Mouse (Mus musculus) stomach, embryonic 16.5 days (tissue): ENCODE measurements at regions not wholly inside any gene's neighbourhood (a gene's known extent, or its start where the extent isn't known, plus 50 kb on each side); places are given as distances from the start of the nearest gene placed in this dataset.
A peak's percentile ranks its signal among the peaks of the same experiment; 100 is the strongest.
"Not testable (repeated sequence)": the region's sequence is repeated elsewhere in the genome, so short reads cannot be mapped to it uniquely, and the experiment has no call there.

Experiments used
- ATAC-seq: fragments of 200-750 bp; cut with Nextera tagmentation; 2 replicates; pipeline ENCODE4 v1.8.0; 2017; ENCODE audit warnings: moderate number of reproducible peaks, moderate TSS enrichment; ENCODE audit not compliant: insufficient read depth, low FRiP score
- H3K27ac ChIP-seq: fragments of 300-500 bp; sonication (generic); 2 replicates; pipeline ENCODE4 v1.5.1; 2014; ENCODE audit warnings: low read length
- H3K27me3 ChIP-seq: fragments of 300-500 bp; sonication (generic); 2 replicates; pipeline ENCODE4 v1.6.1; 2014; ENCODE audit warnings: low read length, control low read depth, mixed read lengths; ENCODE audit not compliant: control insufficient read depth, insufficient read depth
- H3K36me3 ChIP-seq: fragments of 300-500 bp; sonication (generic); 2 replicates; pipeline ENCODE4 v1.6.1; 2014; ENCODE audit warnings: low read length; ENCODE audit not compliant: control insufficient read depth, insufficient read depth
- H3K4me1 ChIP-seq: fragments of 300-500 bp; sonication (generic); 2 replicates; pipeline ENCODE4 v1.6.1; 2014; ENCODE audit warnings: low read length, control low read depth, mixed read lengths; ENCODE audit not compliant: control insufficient read depth, insufficient read depth
- H3K4me2 ChIP-seq: fragments of 300-500 bp; sonication (generic); 2 replicates; pipeline ENCODE4 v1.6.1; 2014; ENCODE audit warnings: low read depth, low read length, mixed read lengths
- H3K4me3 ChIP-seq: fragments of 300-500 bp; sonication (generic); replicated peaks from 2 replicates; pipeline ENCODE4 v1.5.1; 2014; ENCODE audit warnings: mild to moderate bottlenecking, low read length
- H3K9ac ChIP-seq: fragments of 300-500 bp; sonication (generic); 2 replicates; pipeline ENCODE4 v1.6.1; 2014; ENCODE audit warnings: low read length
- H3K9me3 ChIP-seq: fragments of 300-500 bp; sonication (generic); replicated peaks from 2 replicates; pipeline ENCODE4 v1.6.1; 2016; ENCODE audit warnings: low read length, control low read depth; ENCODE audit not compliant: control insufficient read depth
- WGBS: fragments of 180-500 bp; shearing (Covaris S2); extraction: QIAGEN DNeasy Blood & Tissue Kit; methylation state at CpG from one replicate; pipeline ENCODE4 v1.1.7; 2014; 5-methylcytosine and 5-hydroxymethylcytosine counted together

- H3K9ac ChIP-seq, H3K4me3 ChIP-seq, H3K27me3 ChIP-seq, H3K4me2 ChIP-seq, H3K9me3 ChIP-seq, H3K36me3 ChIP-seq, H3K4me1 ChIP-seq, H3K27ac ChIP-seq: not testable (repeated sequence)
- 65% methylated on average over 2 of the region's 2 CpGs for WGBS
- peak; percentile 63; the same call in 1 of the 2 replicates for ATAC-seq
Measured at GRCm38 (mm10) chr12:21526906-21527305, 109.5 kb upstream of the Ywhaq start.

DNA sequence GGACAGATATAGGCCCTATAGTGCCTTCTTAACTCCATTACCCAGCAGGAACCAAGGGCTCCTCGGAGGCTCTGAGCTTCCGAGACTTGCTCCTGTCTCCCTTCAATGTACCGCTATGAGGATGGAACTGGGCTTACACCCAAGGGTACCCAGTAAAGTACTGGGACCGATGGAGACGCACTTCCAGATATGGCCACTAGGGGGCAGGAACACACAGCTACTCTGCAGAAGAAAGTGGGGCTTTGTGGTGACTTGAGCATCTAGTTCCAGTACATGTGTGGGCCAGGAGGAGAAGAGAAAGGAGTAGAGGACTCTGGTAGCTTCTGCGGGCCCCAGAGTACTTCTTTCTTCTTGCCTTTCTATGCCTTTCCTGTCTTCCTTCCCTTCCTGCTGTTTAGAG, 108.1 kb upstream of the Ywhaq start:
- not testable (repeated sequence) for H3K27ac ChIP-seq, H3K27me3 ChIP-seq, H3K4me3 ChIP-seq, ATAC-seq, H3K4me1 ChIP-seq, H3K36me3 ChIP-seq, H3K9me3 ChIP-seq, H3K4me2 ChIP-seq, H3K9ac ChIP-seq
- 33% methylated on average over 6 of the region's 6 CpGs for WGBS

DNA sequence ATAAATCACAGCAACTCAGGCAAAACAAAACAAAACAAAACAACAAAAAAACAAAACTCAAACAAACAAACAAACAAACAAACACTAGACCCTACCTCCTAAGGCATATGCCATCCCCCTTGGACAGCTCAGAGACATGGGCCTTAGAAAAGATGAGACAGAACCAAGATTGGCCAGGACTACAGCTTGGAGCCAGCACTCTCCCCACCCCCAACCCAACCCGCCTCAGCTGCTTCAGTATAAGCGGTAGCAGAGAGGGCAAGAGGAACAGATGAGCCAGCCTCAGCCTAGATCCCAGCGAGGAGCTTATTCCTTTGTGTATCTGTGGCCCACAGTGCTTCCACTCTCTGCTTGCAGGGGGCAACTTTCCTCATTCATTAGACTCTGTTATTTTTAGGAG, 105.2 kb upstream of the Ywhaq start:
- H3K36me3 ChIP-seq: no peaks in the 10 kb centered on the region
- WGBS: 44% methylated on average over 3 of the region's 3 CpGs
- H3K4me1 ChIP-seq: no peaks in the 10 kb centered on the region
- no peak for ATAC-seq
- no peaks in the 10 kb centered on the region for H3K27me3 ChIP-seq
- no peak overlapping the region for H3K9ac ChIP-seq
- H3K4me2 ChIP-seq: no peak overlapping the region
- no peaks in the 10 kb centered on the region for H3K9me3 ChIP-seq
- no peak overlapping the region for H3K27ac ChIP-seq
- no peak overlapping the region for H3K4me3 ChIP-seq

- H3K36me3 ChIP-seq: no peaks in the 10 kb centered on the region
- no peak for ATAC-seq
- H3K27ac ChIP-seq: no peak overlapping the region
- no peaks in the 10 kb centered on the region for H3K9me3 ChIP-seq
- H3K27me3 ChIP-seq: no peaks in the 10 kb centered on the region
- H3K9ac ChIP-seq: no peak overlapping the region
- no peak overlapping the region for H3K4me2 ChIP-seq
- no peaks in the 10 kb centered on the region for H3K4me1 ChIP-seq
- WGBS: 54% methylated on average over 3 of the region's 3 CpGs
- H3K4me3 ChIP-seq: no peak overlapping the region
Measured at GRCm38 (mm10) chr12:21519058-21519457, 101.6 kb upstream of the Ywhaq start.

- H3K27ac ChIP-seq: no peak overlapping the region
- 67% methylated on average over 2 of the region's 2 CpGs for WGBS
Measured at GRCm38 (mm10) chr12:21512736-21513135, 95.3 kb upstream of the Ywhaq start.

GRCm38 (mm10) chr12:21511043-21511665, 93.7 kb upstream of the Ywhaq start:
- 86% methylated on average over 8 of the region's 8 CpGs for WGBS

More at GRCm38 (mm10) chr12:21512736-21513135, 95.3 kb upstream of the Ywhaq start:
- H3K9me3 ChIP-seq: no peaks in the 10 kb centered on the region
- no peaks in the 10 kb centered on the region for H3K4me1 ChIP-seq
- no peaks in the 10 kb centered on the region for H3K27me3 ChIP-seq
- no peaks in the 10 kb centered on the region for H3K36me3 ChIP-seq
- H3K9ac ChIP-seq: no peak overlapping the region
- H3K4me2 ChIP-seq: no peak overlapping the region
- ATAC-seq: no peak
- no peak overlapping the region for H3K4me3 ChIP-seq

GRCm38 (mm10) chr12:21507080-21507479, 89.6 kb upstream of the Ywhaq start:
- Histone ChIP-seq H3K27me3 (no peaks in the 10 kb centered on the region), H3K36me3 (no peaks in the 10 kb centered on the region), H3K27ac (no peak overlapping the region), H3K9ac (no peak overlapping the region), H3K4me1 (no peaks in the 10 kb centered on the region), H3K4me2 (no peak overlapping the region), H3K4me3 (no peak overlapping the region), H3K9me3 (no peaks in the 10 kb centered on the region)
- no peak for ATAC-seq
- WGBS: 33% methylated on average over 1 of the region's 1 CpGs

More at GRCm38 (mm10) chr12:21511043-21511665, 93.7 kb upstream of the Ywhaq start:
- Histone ChIP-seq H3K4me1 (no peaks in the 10 kb centered on the region), H3K4me2 (no peak overlapping the region), H3K4me3 (no peak overlapping the region), H3K9me3 (no peaks in the 10 kb centered on the region), H3K27ac (no peak overlapping the region), H3K9ac (no peak overlapping the region), H3K27me3 (no peaks in the 10 kb centered on the region), H3K36me3 (no peaks in the 10 kb centered on the region)
- no peak for ATAC-seq

GRCm38 (mm10) chr12:21505731-21506368, 88.4 kb upstream of the Ywhaq start:
- Histone ChIP-seq H3K4me2 (no peak overlapping the region), H3K9ac (no peak overlapping the region), H3K36me3 (no peaks in the 10 kb centered on the region), H3K4me1 (no peaks in the 10 kb centered on the region), H3K27ac (no peak overlapping the region), H3K27me3 (no peaks in the 10 kb centered on the region), H3K9me3 (no peaks in the 10 kb centered on the region), H3K4me3 (no peak overlapping the region)
- WGBS: 66% methylated on average over 6 of the region's 6 CpGs
- no peak for ATAC-seq

GRCm38 (mm10) chr12:21503250-21503649, 85.8 kb upstream of the Ywhaq start:
- Histone ChIP-seq H3K27ac (no peak overlapping the region), H3K4me2 (no peak overlapping the region), H3K36me3 (no peaks in the 10 kb centered on the region), H3K27me3 (no peaks in the 10 kb centered on the region), H3K4me1 (no peaks in the 10 kb centered on the region), H3K9ac (no peak overlapping the region), H3K4me3 (no peak overlapping the region), H3K9me3 (no peaks in the 10 kb centered on the region)
- no peak for ATAC-seq
- 51% methylated on average over 4 of the region's 4 CpGs for WGBS
